Mouse (Mus musculus) brain, adult 2 months (tissue): ENCODE measurements around the gene Ceacam2.
"Not testable (repeated sequence)": the region's sequence is repeated elsewhere in the genome, so short reads cannot be mapped to it uniquely, and the experiment has no call there.

Experiments used
- DNase-seq: peaks from one replicate; pipeline ENCODE4 v3.0.0; 2011; ENCODE audit warnings: low read depth, low spot score

Gene Ceacam2

DNA sequence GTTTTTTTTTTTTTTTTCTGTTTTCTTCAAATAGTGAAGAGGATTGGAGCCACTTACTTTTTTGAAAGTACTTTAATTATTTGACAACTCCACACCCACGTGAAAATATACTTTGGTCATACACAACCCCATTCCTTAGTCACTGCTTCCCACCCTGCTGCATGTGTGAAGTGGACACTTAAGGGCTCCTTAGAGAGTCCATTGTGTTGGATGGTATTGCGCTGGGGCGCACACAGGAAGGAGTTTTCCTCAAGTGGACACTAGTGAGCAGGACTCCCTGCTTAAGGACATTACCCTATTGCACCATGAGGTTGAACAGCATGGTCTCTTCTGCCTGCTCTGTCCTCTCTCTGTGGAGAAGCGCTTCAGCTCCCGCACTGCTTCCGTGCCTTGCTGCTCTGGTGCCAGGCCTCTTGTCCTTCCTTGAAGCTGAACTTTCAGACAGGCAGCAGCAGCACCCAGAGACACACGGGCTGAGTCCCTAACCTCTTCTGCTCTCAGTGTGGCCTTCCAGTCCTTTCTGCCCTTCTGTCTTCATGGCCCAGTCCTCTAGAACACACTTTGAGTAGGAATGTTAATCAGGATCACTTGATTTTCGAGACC is 56.4 kb downstream of the Ceacam2 start:
- DNase-seq = no peak

DNA sequence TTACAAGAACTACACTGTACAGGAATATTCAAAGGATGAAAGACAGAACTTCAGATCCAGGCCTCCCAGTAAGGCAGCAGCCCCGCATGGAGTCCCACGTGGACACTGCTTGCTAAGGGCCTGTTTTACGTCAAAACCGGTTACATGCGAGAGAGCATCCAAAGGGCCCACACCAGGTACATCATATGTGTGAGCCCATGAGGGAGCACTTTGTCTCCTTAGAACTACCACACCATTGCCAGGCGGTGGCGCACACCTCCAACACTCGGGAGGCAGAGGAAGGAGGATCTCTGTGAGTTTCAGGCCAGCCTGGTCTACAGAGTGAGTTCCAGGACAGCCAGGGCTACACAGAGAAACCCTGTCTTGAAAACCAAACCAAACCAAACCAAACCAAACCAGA is 58.9 kb downstream of the Ceacam2 start:
- DNase-seq = not testable (repeated sequence)

DNA sequence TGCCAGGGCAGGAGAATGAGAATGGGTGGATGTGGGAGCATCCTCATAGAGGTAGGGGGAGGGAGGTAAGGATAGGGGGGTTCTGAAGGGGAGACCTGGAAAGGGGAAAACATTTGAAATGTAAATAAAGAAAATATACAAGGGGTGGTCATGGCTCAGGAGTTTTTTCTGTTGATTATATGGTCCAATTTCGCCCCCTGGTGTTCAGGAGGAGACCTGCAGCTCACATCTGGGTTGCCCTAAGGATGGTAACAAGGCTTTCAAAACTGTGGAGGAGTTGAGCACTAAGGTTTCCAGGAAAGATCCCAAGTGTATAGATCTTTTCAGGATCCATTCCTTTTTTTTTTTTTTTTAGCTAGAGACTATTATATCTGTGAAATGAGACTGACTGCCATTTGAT is 60.2 kb downstream of the Ceacam2 start:
- DNase-seq = peak; percentile 14

- DNase-seq = not testable (repeated sequence)
Observed at GRCm38 (mm10) chr7:25477752-25478093, 61.9 kb downstream of the Ceacam2 start.

GRCm38 (mm10) chr7:25477091-25477751 is 62.4 kb downstream of the Ceacam2 start, which contains the start of gene Ceacam1:
TSS of gene Ceacam1 (minus strand) at chr7:25477603.
- DNase-seq = peak; percentile 40

GRCm38 (mm10) chr7:25471821-25472220 is 67.8 kb downstream of the Ceacam2 start:
- not testable (repeated sequence) for DNase-seq
